Mouse (Mus musculus) liver, embryonic 13.5 days (tissue): Measurements from ENCODE around the gene Themis. TPM values are rescaled to one million over a fixed set of nuclear protein-coding genes. Genes with fewer than 3 reads are reported as not detected.
A peak's percentile ranks its signal among the peaks of the same experiment; 100 is the strongest.

Experiments used
- ATAC-seq: fragments of 200-750 bp; cut with Nextera tagmentation; 2 replicates; pipeline ENCODE4 v1.8.0; 2017; ENCODE audit warnings: low read depth, mild to moderate bottlenecking, moderate number of reproducible peaks, moderate library complexity
- DNase-seq: peaks from one replicate; pipeline ENCODE4 v3.0.0; 2022
- H3K27ac ChIP-seq: fragments of 300-500 bp; sonication (generic); 2 replicates; pipeline ENCODE4 v1.5.1; 2015; ENCODE audit warnings: moderate library complexity, mild to moderate bottlenecking, inconsistent platforms
- H3K27me3 ChIP-seq: fragments of 300-500 bp; sonication (generic); 2 replicates; pipeline ENCODE4 v1.6.1; 2015; ENCODE audit warnings: mild to moderate bottlenecking, inconsistent platforms
- H3K36me3 ChIP-seq: fragments of 300-500 bp; sonication (generic); 2 replicates; pipeline ENCODE4 v1.6.1; 2015; ENCODE audit warnings: mild to moderate bottlenecking, inconsistent platforms
- H3K4me1 ChIP-seq: fragments of 300-500 bp; sonication (generic); replicated peaks from 2 replicates; pipeline ENCODE4 v1.6.1; 2015; ENCODE audit warnings: inconsistent platforms
- H3K4me2 ChIP-seq: fragments of 300-500 bp; sonication (generic); 2 replicates; pipeline ENCODE4 v1.6.1; 2015; ENCODE audit warnings: inconsistent platforms, mild to moderate bottlenecking, moderate library complexity
- H3K4me3 ChIP-seq: fragments of 300-500 bp; sonication (generic); replicated peaks from 2 replicates; pipeline ENCODE4 v1.5.1; 2015; ENCODE audit warnings: mild to moderate bottlenecking, inconsistent platforms
- H3K9ac ChIP-seq: fragments of 300-500 bp; sonication (generic); 2 replicates; pipeline ENCODE4 v1.6.1; 2015; ENCODE audit warnings: mild to moderate bottlenecking, inconsistent platforms
- H3K9me3 ChIP-seq: fragments of 300-500 bp; sonication (generic); replicated peaks from 2 replicates; pipeline ENCODE4 v1.6.1; 2016; ENCODE audit warnings: inconsistent platforms
- WGBS: fragments of 180-500 bp; shearing (Covaris S2); methylation state at CpG from one replicate; pipeline ENCODE4 v1.1.7; 2015; ENCODE audit not compliant: insufficient replicate concordance; 5-methylcytosine and 5-hydroxymethylcytosine counted together
- polyA plus RNA-seq: library from polyadenylated mRNA; unstranded; fragments of >200 nt; fragmentation: Nextera tagmentation; extraction: Ambion mirVana; gene quantifications from 2 replicates; pipeline ENCODE4 v1.2.1, GENCODE M21; 2015

The Themis gene
- polyA plus RNA-seq, 1 experiment from 2014 or later, result 0.05 TPM

GRCm38 (mm10) chr10:28805160-28805559 lies 137.0 kb downstream of the Themis start:
- no peaks in the 10 kb centered on the region for H3K9me3 ChIP-seq
- WGBS, result 49% methylated on average over 3 of the region's 3 CpGs
- no peak for ATAC-seq

DNA sequence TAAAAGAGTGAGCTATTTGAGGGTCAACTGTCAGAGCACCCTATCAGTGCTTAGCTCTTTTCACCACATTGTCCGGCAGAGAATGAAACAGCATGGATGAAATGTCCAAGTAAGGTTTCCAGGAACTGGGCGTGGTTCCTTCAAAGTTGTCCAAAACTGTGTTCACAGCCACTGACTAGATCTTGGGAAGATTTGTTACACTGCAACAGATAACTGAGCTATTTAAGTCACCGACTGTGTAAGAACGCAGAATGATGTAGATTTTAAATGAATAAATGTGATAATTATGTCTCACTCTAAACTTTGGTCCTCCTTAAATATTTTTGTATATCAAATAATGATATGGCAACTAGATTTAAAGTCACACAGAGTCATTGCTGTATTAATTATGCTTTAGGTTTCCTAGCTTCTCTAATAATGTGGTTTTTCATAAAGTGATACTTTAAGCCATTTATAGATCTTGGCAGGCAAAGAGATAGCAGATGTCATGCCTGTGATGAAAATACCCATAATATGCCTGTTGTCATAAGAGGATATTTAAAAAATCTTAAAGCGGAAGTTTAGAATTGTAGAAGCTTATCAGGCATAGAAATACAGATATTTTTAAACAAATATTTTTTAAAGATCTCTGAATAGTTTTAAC lies 143.9 kb downstream of the Themis start:
- ATAC-seq (no peak), DNase-seq (no peak)
- no peaks in the 10 kb centered on the region for H3K27me3 ChIP-seq
- H3K9me3 ChIP-seq, result no peaks in the 10 kb centered on the region
- H3K4me1 ChIP-seq, result no peaks in the 10 kb centered on the region
- no peak overlapping the region for H3K4me2 ChIP-seq
- H3K4me3 ChIP-seq, result no peak overlapping the region
- 72% methylated on average over 5 of the region's 5 CpGs for WGBS
- H3K9ac ChIP-seq, result no peak overlapping the region
- H3K27ac ChIP-seq, result no peak overlapping the region
- H3K36me3 ChIP-seq, result no peaks in the 10 kb centered on the region

More at GRCm38 (mm10) chr10:28805160-28805559, 137.0 kb downstream of the Themis start:
- H3K4me2 ChIP-seq, result no peak overlapping the region
- no peak overlapping the region for H3K9ac ChIP-seq
- H3K36me3 ChIP-seq, result no peaks in the 10 kb centered on the region
- H3K27ac ChIP-seq, result no peak overlapping the region
- H3K4me3 ChIP-seq, result no peak overlapping the region
- no peaks in the 10 kb centered on the region for H3K4me1 ChIP-seq
- DNase-seq, result no peak
- H3K27me3 ChIP-seq, result no peaks in the 10 kb centered on the region

DNA sequence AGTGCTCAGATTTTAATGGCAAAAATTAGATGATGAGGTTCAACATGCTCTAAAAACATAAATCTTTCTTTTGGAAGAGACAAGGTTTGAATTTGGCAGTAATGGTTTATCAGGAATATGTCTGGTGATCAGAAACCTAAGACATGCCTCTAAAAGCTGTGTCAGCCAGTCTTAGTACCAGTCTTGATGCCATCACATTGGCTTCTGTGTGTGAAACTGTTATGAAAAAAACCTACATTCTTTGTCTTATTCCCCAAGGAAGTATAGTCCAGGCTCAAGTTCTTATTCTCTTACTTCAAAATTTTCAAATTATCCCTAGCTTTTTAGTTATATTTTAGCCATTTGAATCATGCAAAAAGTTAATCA lies 144.4 kb downstream of the Themis start:
- Histone ChIP-seq H3K27me3 (no peaks in the 10 kb centered on the region), H3K4me1 (no peaks in the 10 kb centered on the region), H3K9me3 (no peaks in the 10 kb centered on the region), H3K9ac (no peak overlapping the region), H3K4me2 (no peak overlapping the region), H3K4me3 (no peak overlapping the region), H3K36me3 (no peaks in the 10 kb centered on the region), H3K27ac (no peak overlapping the region)
- DNase-seq, result no peak
- no peak for ATAC-seq

- Histone ChIP-seq H3K4me3 (no peak overlapping the region), H3K27ac (no peak overlapping the region)
Observed at GRCm38 (mm10) chr10:28816160-28816559, 148.0 kb downstream of the Themis start.

DNA sequence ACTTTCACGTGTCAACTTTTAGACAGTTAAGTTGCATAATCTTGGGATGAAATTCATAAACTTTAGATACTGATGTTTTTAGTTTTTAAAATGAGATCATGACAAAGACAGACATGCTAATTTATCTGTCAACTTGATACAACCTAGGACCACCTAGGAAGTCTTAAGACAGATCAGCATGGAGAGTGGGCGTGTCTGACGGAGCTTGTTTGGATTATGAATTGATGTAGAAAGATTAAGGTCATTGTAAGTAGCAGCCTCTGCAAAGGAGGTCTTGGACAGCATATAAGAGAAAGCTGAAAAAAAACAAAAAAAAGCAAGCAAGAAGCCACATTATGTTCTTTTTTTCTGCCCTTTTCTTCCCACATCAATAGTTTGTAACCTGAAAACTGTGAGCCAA lies 154.2 kb downstream of the Themis start:
- Histone ChIP-seq H3K36me3 (no peaks in the 10 kb centered on the region), H3K4me2 (no peak overlapping the region), H3K4me3 (no peak overlapping the region), H3K27me3 (no peaks in the 10 kb centered on the region), H3K9ac (no peak overlapping the region), H3K4me1 (no peaks in the 10 kb centered on the region), H3K27ac (no peak overlapping the region), H3K9me3 (no peaks in the 10 kb centered on the region)
- ATAC-seq (no peak), DNase-seq (no peak)
- 81% methylated on average over 3 of the region's 3 CpGs for WGBS

More at GRCm38 (mm10) chr10:28816160-28816559, 148.0 kb downstream of the Themis start:
- no peaks in the 10 kb centered on the region for H3K27me3 ChIP-seq
- no peak overlapping the region for H3K9ac ChIP-seq
- no peaks in the 10 kb centered on the region for H3K9me3 ChIP-seq
- H3K4me1 ChIP-seq, result no peaks in the 10 kb centered on the region
- no peaks in the 10 kb centered on the region for H3K36me3 ChIP-seq
- no peak for DNase-seq
- no peak overlapping the region for H3K4me2 ChIP-seq
- WGBS, result 46% methylated on average over 4 of the region's 4 CpGs
- no peak for ATAC-seq

DNA sequence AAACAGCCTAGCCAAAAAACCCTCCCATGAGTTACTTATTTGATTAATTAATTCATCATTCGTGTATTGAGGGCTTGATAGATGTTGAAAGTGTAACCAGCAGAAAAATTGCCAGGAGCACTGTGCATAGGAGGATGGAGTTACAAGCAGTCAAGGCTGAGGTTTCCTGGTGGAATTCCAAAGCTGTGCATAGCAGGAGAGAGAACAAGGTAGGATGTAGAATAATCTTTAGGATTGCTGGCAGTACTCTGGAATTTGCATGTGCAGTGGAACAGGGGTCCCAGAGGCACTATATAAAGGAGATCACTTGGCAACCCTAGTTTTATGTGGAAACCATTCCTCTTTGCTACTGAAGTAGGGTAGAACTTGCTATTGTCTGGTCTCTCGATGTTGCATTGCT lies 174.4 kb downstream of the Themis start:
- no peak overlapping the region for H3K4me3 ChIP-seq
- no peaks in the 10 kb centered on the region for H3K36me3 ChIP-seq
- ATAC-seq (no peak), DNase-seq (no peak)
- H3K27me3 ChIP-seq, result no peaks in the 10 kb centered on the region
- H3K9ac ChIP-seq, result no peak overlapping the region
- no peak overlapping the region for H3K4me2 ChIP-seq
- no peak overlapping the region for H3K27ac ChIP-seq
- H3K4me1 ChIP-seq, result no peaks in the 10 kb centered on the region
- 32% methylated on average over 2 of the region's 2 CpGs for WGBS
- no peaks in the 10 kb centered on the region for H3K9me3 ChIP-seq

DNA sequence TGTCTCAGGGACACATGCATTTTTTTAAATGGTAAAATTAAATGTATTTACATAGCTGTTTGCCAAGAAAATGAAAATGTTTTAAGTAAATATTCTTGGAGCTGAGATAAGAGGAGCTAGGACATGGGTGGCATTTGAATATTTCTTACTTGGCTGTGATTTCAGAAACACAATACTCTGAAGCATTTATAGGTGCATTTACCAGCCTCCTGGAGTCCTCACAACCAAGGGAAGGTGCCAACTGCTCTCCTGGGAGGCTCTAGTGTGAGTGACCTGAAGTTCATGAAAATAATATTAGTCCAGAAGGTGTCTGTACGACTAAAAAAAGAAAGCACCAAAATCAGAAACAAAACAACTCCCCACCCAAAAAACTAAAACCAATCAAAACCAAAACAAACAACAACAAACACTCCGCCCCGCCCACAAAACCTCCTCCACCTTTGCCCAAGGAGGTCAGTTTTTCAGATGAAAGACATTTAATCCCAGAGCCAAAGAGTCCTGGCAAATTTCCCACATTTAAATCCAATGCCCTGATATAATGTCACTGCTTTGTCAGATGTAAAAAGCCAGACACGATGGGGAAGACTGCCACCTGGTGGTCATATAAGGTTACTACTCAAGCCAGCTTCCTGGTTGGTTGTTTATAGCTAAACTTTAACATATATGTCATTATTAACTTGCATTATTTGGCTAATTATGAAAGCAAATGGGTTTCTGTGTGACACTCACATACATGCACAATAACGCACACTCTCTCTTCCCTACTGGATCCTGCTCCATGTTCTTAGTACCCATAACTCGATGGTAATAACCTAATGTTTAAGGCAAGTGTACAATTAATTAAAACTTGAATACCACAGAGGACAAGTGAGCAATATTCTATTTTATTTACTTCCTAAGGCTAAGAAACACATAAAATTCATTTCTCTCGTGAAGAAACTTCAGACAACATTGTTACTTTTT lies 175.9 kb downstream of the Themis start:
- H3K4me1 ChIP-seq, result no peaks in the 10 kb centered on the region
- 22% methylated on average over 7 of the region's 7 CpGs for WGBS
- peak; percentile 7 for DNase-seq

GRCm38 (mm10) chr10:28856154-28856553 lies 188.0 kb downstream of the Themis start:
- 72% methylated on average over 2 of the region's 2 CpGs for WGBS
- Histone ChIP-seq H3K27ac (no peak overlapping the region), H3K4me1 (no peaks in the 10 kb centered on the region), H3K9ac (no peak overlapping the region), H3K4me2 (no peak overlapping the region), H3K27me3 (no peaks in the 10 kb centered on the region), H3K36me3 (no peaks in the 10 kb centered on the region), H3K4me3 (no peak overlapping the region), H3K9me3 (no peaks in the 10 kb centered on the region)
- ATAC-seq, result no peak
- no peak for DNase-seq

More for the DNA sequence above, 175.9 kb downstream of the Themis start:
- Histone ChIP-seq H3K27ac (no peak overlapping the region), H3K4me2 (no peak overlapping the region), H3K9me3 (no peaks in the 10 kb centered on the region), H3K36me3 (no peaks in the 10 kb centered on the region), H3K4me3 (no peak overlapping the region), H3K9ac (no peak overlapping the region), H3K27me3 (no peaks in the 10 kb centered on the region)
- no peak for ATAC-seq

DNA sequence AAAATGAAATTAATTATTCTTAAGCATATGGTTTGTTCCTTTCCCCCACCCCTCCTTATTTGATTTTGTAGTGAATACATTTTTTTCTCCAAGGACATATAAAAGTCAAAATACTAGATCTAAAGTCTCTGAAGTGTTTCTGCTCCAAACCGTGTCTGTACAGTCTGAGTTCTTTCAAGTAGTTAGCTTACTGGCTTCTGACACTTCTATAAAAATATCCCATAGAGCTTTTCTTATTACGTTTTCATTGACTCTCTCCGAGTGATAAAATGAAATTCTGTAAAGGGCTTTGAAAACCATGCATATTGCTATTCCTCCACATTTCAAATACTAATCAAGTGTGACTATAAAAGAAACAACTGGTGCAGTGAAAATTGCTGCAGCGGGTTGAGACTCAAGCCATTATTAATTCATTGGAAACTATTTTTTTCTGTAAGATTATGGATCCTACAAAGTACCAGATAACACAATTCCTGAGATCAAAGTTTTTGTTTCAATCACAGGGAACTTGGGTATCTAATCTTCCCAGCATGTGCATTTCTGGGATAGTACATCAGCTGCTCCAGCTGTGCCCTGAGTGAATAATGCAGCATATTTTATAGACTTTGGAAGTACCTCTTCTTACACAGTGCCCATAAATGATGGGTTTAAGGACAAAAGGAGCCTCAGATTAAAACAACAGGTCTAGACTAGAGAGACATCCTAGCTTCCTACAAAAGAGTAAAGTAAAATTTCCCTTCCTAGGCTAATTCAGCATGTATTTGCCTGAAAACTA lies 202.6 kb downstream of the Themis start:
- H3K27me3 ChIP-seq, result no peaks in the 10 kb centered on the region
- no peaks in the 10 kb centered on the region for H3K36me3 ChIP-seq
- ATAC-seq, result no peak
- no peak overlapping the region for H3K9ac ChIP-seq
- no peak overlapping the region for H3K4me3 ChIP-seq
- H3K4me1 ChIP-seq, result no peaks in the 10 kb centered on the region
- DNase-seq, result no peak
- no peaks in the 10 kb centered on the region for H3K9me3 ChIP-seq
- no peak overlapping the region for H3K4me2 ChIP-seq
- WGBS, result 61% methylated on average over 4 of the region's 4 CpGs
- H3K27ac ChIP-seq, result no peak overlapping the region

- 61% methylated on average over 4 of the region's 4 CpGs for WGBS
- Histone ChIP-seq H3K27ac (no peak overlapping the region), H3K9ac (no peak overlapping the region), H3K36me3 (no peaks in the 10 kb centered on the region), H3K4me1 (no peaks in the 10 kb centered on the region), H3K9me3 (no peaks in the 10 kb centered on the region), H3K4me3 (no peak overlapping the region), H3K27me3 (no peaks in the 10 kb centered on the region), H3K4me2 (no peak overlapping the region)
- DNase-seq (no peak), ATAC-seq (no peak)
Observed at GRCm38 (mm10) chr10:28874605-28875004, 206.4 kb downstream of the Themis start.

DNA sequence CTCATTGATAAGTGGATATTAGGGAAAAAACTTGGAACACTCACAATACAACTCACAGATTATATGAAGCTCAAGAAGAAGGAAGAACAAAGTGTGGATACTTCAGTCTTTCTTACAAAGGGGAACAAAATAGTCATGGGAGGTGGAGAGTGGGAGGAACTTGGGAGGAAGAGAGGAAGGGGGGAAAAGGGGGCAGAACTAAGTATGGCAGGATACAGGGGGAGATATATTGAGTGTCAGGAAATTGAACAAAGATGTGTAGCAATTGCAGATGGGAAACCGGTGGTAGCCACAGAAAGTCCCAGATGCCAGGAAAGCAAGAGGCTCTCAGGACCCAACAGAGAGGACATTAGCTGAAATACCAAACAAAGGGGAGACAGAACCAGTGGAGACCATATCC lies 219.5 kb downstream of the Themis start:
- no peak overlapping the region for H3K27ac ChIP-seq
- 64% methylated on average over 1 of the region's 1 CpGs for WGBS
- H3K36me3 ChIP-seq, result no peaks in the 10 kb centered on the region
- H3K4me3 ChIP-seq, result no peak overlapping the region
- H3K4me1 ChIP-seq, result no peaks in the 10 kb centered on the region
- no peaks in the 10 kb centered on the region for H3K27me3 ChIP-seq
- DNase-seq (no peak), ATAC-seq (no peak)
- H3K9me3 ChIP-seq, result no peaks in the 10 kb centered on the region
- H3K9ac ChIP-seq, result no peak overlapping the region
- H3K4me2 ChIP-seq, result no peak overlapping the region
